Mouse (Mus musculus) left cerebral cortex, adult 2 months (tissue): ENCODE data around the gene Sh3glb1. TPM values are rescaled to one million over a fixed set of nuclear protein-coding genes. Genes with fewer than 3 reads are reported as not detected.

ENCODE experiments used
- DNase-seq, 2 experiments: peaks; one replicate each; pipeline ENCODE4 v3.0.0; 2021 to 2022; ENCODE audit warnings: low spot score in 2 of 2, mixed read lengths in 1 of 2; ENCODE audit errors: extremely low spot score in 1 of 2
- H3K27ac ChIP-seq: fragments of 200-600 bp; 2 replicates; pipeline ENCODE4 v1.8.1; 2022
- H3K4me3 ChIP-seq: fragments of 200-600 bp; 2 replicates; pipeline ENCODE4 v1.8.1; 2022
- CTCF ChIP-seq: fragments of 200-600 bp; IDR thresholded peaks from 2 replicates; pipeline ENCODE4 v1.8.1; 2022; ENCODE audit warnings: antibody characterized with exemption, mild to moderate bottlenecking, moderate library complexity
- intact Hi-C: fragments of 180-260 bp; cut with DNase I; formaldehyde crosslinking; loops from one replicate; pipeline ENCODE4 v1.15.1; 2025
- total RNA-seq, 2 experiments: library from RNA; stranded (reverse); gene quantifications; 2 replicates each; pipeline ENCODE4 v1.2.3; 2021

The Sh3glb1 gene
- total RNA-seq, 2 experiments from 2014 or later, result 53.4 to 59.9 TPM

GRCm38 (mm10) chr3:144714126-144714525 lies 6.0 kb downstream of the Sh3glb1 start:
- no peak for DNase-seq
- TF ChIP-seq CTCF, result no peak
- no peak overlapping the region for H3K27ac ChIP-seq
- no peak overlapping the region for H3K4me3 ChIP-seq
- intact Hi-C loops, result loop anchor here (10.0 kb wide), 2 partner anchors 401 to 509 kb away; partner anchors contain the start of genes Lmo4 and Odf2l

GRCm38 (mm10) chr3:144711607-144712206 lies 8.4 kb downstream of the Sh3glb1 start:
- DNase-seq, result no peak
- intact Hi-C loops, result loop anchor here (10.0 kb wide), 2 partner anchors 403 to 507 kb away; partner anchors contain the start of genes Lmo4 and Odf2l
- no peak for TF ChIP-seq CTCF
- Histone ChIP-seq H3K27ac (no peak overlapping the region), H3K4me3 (no peak overlapping the region)

GRCm38 (mm10) chr3:144708612-144709011 lies 11.5 kb downstream of the Sh3glb1 start:
- DNase-seq, result no peak
- intact Hi-C loops, result no loop called here
- no peak overlapping the region for H3K4me3 ChIP-seq
- H3K27ac ChIP-seq, result no peak overlapping the region
- no peak for TF ChIP-seq CTCF

GRCm38 (mm10) chr3:144703959-144704358 lies 16.2 kb downstream of the Sh3glb1 start:
- no peak for TF ChIP-seq CTCF
- no peak for DNase-seq
- no peak overlapping the region for H3K27ac ChIP-seq
- intact Hi-C loops, result no loop called here
- no peak overlapping the region for H3K4me3 ChIP-seq

- intact Hi-C loops, result no loop called here
- no peak for TF ChIP-seq CTCF
- no peak for DNase-seq
- H3K27ac ChIP-seq, result no peak overlapping the region
- no peak overlapping the region for H3K4me3 ChIP-seq
Observed at GRCm38 (mm10) chr3:144698790-144699433, 21.2 kb downstream of the Sh3glb1 start.

- no peak for TF ChIP-seq CTCF
- no peak for DNase-seq
- Histone ChIP-seq H3K27ac (peak overlapping the region; percentile 41), H3K4me3 (no peak overlapping the region)
- intact Hi-C loops, result no loop called here
Observed at GRCm38 (mm10) chr3:144697942-144698341, 22.2 kb downstream of the Sh3glb1 start.

- DNase-seq, result no peak
- peak overlapping the region; percentile 37 for H3K27ac ChIP-seq
- H3K4me3 ChIP-seq, result no peak overlapping the region
- TF ChIP-seq CTCF, result no peak
- intact Hi-C loops, result no loop called here
Observed at GRCm38 (mm10) chr3:144697154-144697553, 23.0 kb downstream of the Sh3glb1 start.

GRCm38 (mm10) chr3:144694941-144695340 lies 25.2 kb downstream of the Sh3glb1 start:
- intact Hi-C loops, result no loop called here
- no peak for DNase-seq
- H3K4me3 ChIP-seq, result no peak overlapping the region
- no peak for TF ChIP-seq CTCF
- H3K27ac ChIP-seq, result no peak overlapping the region

- TF ChIP-seq CTCF, result no peak
- Histone ChIP-seq H3K27ac (no peak overlapping the region), H3K4me3 (no peak overlapping the region)
- DNase-seq, result no peak
- intact Hi-C loops, result no loop called here
Observed at GRCm38 (mm10) chr3:144694040-144694439, 26.1 kb downstream of the Sh3glb1 start.

GRCm38 (mm10) chr3:144692052-144692451 lies 28.1 kb downstream of the Sh3glb1 start:
- intact Hi-C loops, result loop anchor here (1.0 kb wide), 1 partner anchor 28 kb away; the partner anchor contains the start of gene Sh3glb1
- DNase-seq, result no peak
- no peak overlapping the region for H3K4me3 ChIP-seq

GRCm38 (mm10) chr3:144689236-144689635 lies 30.9 kb downstream of the Sh3glb1 start:
- no peak for DNase-seq
- Histone ChIP-seq H3K27ac (no peak overlapping the region), H3K4me3 (no peak overlapping the region)
- TF ChIP-seq CTCF, result no peak
- intact Hi-C loops, result loop anchor here (5.0 kb wide), 1 partner anchor 237 kb away; no protein-coding TSS in a partner anchor

More at GRCm38 (mm10) chr3:144692052-144692451, 28.1 kb downstream of the Sh3glb1 start:
- no peak overlapping the region for H3K27ac ChIP-seq
- TF ChIP-seq CTCF, result peak; percentile 88

GRCm38 (mm10) chr3:144688284-144688683 lies 31.9 kb downstream of the Sh3glb1 start:
- no peak overlapping the region for H3K4me3 ChIP-seq
- intact Hi-C loops, result loop anchor here (5.0 kb wide), 1 partner anchor 236 kb away; no protein-coding TSS in a partner anchor
- no peak overlapping the region for H3K27ac ChIP-seq
- TF ChIP-seq CTCF, result no peak
- DNase-seq, result no peak

GRCm38 (mm10) chr3:144687618-144688017 lies 32.5 kb downstream of the Sh3glb1 start:
- no peak for TF ChIP-seq CTCF
- DNase-seq, result no peak
- no peak overlapping the region for H3K27ac ChIP-seq
- intact Hi-C loops, result loop anchor here (5.0 kb wide), 1 partner anchor 235 kb away; no protein-coding TSS in a partner anchor
- H3K4me3 ChIP-seq, result no peak overlapping the region
